In the genomic region with DNA sequence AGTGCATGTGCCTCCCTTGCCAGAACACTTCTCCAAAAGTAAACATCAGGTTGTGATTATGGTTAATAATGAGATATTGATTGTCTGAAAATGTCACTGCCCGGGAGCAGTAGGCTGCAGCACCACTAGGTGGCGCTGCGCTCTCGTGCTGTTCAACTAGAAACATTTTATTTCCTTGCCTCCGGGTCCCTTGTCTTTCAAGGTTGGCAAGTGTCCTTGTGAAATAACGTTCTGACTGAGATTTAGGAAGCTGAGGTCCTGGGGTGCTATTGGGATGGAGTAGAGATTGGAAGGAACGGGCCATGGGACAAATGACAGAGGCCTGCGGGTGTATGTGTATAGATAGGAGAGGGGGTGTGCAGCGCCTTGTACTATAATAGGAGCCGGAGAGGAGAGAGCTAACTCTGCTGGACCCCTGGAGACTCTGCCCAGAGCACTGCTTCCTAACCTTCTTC, we compare ENCODE assay signal across 9 mouse cellular contexts. TPM values are rescaled to one million over a fixed set of nuclear protein-coding genes. Genes with fewer than 3 reads are reported as not detected.
DNase-seq lines count a peak whose midpoint lies in the region; ATAC-seq and TF ChIP-seq lines count a peak whose summit lies in the region.
"Had no signal": no experiment of that assay in that cellular context is flagged by ENCODE, and none has a peak within 500 bp of the region (broad histone marks: within the 10 kb centered on the region; RNA-seq: fewer than 3 reads in every experiment).

No protein-coding gene starts in this region.

- no peaks in the 10 kb centered on the region; the same call in 1 of the 2 replicates for H3K36me3 ChIP-seq in ES-Bruce4 (ENCODE audit: control insufficient read depth, insufficient read depth, low read length, poor library complexity, severe bottlenecking)
- H3K36me3 ChIP-seq in heart, embryonic 14.5 days (ENCODE audit: control insufficient read depth, insufficient read depth, low read length), result peaks cover 10% of the 10 kb centered on the region
- H3K36me3 ChIP-seq in liver, postnatal 0 days (replicated peaks; ENCODE audit: insufficient read depth, low read length), result peaks cover 1% of the 10 kb centered on the region; the same call in 1 of the 2 replicates

- no peak for TF ChIP-seq EP300 in ES-Bruce4 (IDR thresholded peaks at IDR 0.05; ENCODE audit: insufficient read depth, low read depth, low read length)
- no peak for TF ChIP-seq EP300 in liver, postnatal 0 days (IDR thresholded peaks at IDR 0.05; ENCODE audit: low read depth)

- H3K27me3 ChIP-seq in ES-Bruce4 (ENCODE audit: control insufficient read depth, insufficient read depth, low read length, poor library complexity, severe bottlenecking), result no peaks in the 10 kb centered on the region
- H3K27me3 ChIP-seq in heart, embryonic 14.5 days (ENCODE audit: control insufficient read depth, insufficient read depth, low read length), result no peaks in the 10 kb centered on the region
- no peaks in the 10 kb centered on the region; the same call in 1 of the 2 replicates for H3K27me3 ChIP-seq in liver, postnatal 0 days (ENCODE audit: insufficient read depth, low read length)
- H3K27me3 ChIP-seq: limb, embryonic 12.5 days had no signal

- DNase-seq in adipocyte (ENCODE audit: low spot score), result peak; percentile 64
- peak; percentile 87 for DNase-seq in embryo, embryonic 10.5 days (ENCODE audit: low spot score)
- peak; percentile 75 for DNase-seq in kidney, postnatal 14 days
- DNase-seq in liver, postnatal 0 days, result peak; percentile 68
- DNase-seq in urinary bladder, postnatal 36 days (ENCODE audit: low spot score in 2 of 2), result no peak

- 10% methylated on average over 10 of the region's 10 CpGs for WGBS in heart, embryonic 14.5 days
- WGBS in liver, postnatal 0 days (ENCODE audit: insufficient replicate concordance), result 23% methylated on average over 10 of the region's 10 CpGs
- 9% methylated on average over 10 of the region's 10 CpGs for WGBS in olfactory bulb, adult 2 months

- no peak for ATAC-seq in heart, embryonic 14.5 days (ENCODE audit: insufficient number of reproducible peaks, insufficient read depth, low FRiP score, low read depth)
- no peak for ATAC-seq in liver, postnatal 0 days

- H3K4me2 ChIP-seq in heart, embryonic 14.5 days (ENCODE audit: low read length), result peak overlapping the region; percentile 56
- no peak overlapping the region for H3K4me2 ChIP-seq in liver, postnatal 0 days (ENCODE audit: low read depth, low read length)
- H3K4me2 ChIP-seq: limb, embryonic 12.5 days had no signal

- peak; percentile 92 for TF ChIP-seq CTCF in ES-Bruce4 (IDR thresholded peaks at IDR 0.05; ENCODE audit: low read depth, low read length)
- TF ChIP-seq CTCF in liver, postnatal 0 days (IDR thresholded peaks at IDR 0.05; ENCODE audit: low read depth), result peak; percentile 95
- TF ChIP-seq CTCF in olfactory bulb, adult 2 months (IDR thresholded peaks at IDR 0.05; ENCODE audit: insufficient read depth, low read depth, low read length), result peak; percentile 84

- no peak for TF ChIP-seq POLR2A in ES-Bruce4 (IDR thresholded peaks at IDR 0.05; ENCODE audit: insufficient read depth, low read length)
- TF ChIP-seq POLR2A in olfactory bulb, adult 2 months (IDR thresholded peaks at IDR 0.05; ENCODE audit: insufficient read depth, low read depth, low read length), result no peak

- H3K27ac ChIP-seq in ES-Bruce4 (ENCODE audit: insufficient read depth, low read length), result no peak overlapping the region
- peak overlapping the region in 1 of 2 experiments; percentile 73; a peak in 2 of 4 replicates for H3K27ac ChIP-seq in heart, embryonic 14.5 days (replicated peaks in 1 of 2; ENCODE audit: control insufficient read depth in 1 of 2, insufficient read depth in 1 of 2, low read depth in 2 of 2, low read length in 2 of 2)
- no peak overlapping the region for H3K27ac ChIP-seq in liver, postnatal 0 days (ENCODE audit: low read depth)
- H3K27ac ChIP-seq in olfactory bulb, adult 2 months (ENCODE audit: insufficient read depth, low read depth, low read length), result peak overlapping the region; percentile 61
- H3K27ac ChIP-seq: limb, embryonic 12.5 days had no signal

- H3K4me3 ChIP-seq in ES-Bruce4 (ENCODE audit: low read depth, low read length), result no peak overlapping the region
- peak overlapping the region; percentile 9 to 19; a peak in 3 of 4 replicates for H3K4me3 ChIP-seq in heart, embryonic 14.5 days (ENCODE audit: control insufficient read depth in 1 of 2, insufficient read depth in 1 of 2, low read depth in 1 of 2, low read length in 2 of 2)
- no peak overlapping the region for H3K4me3 ChIP-seq in liver, postnatal 0 days (ENCODE audit: low read depth, low read length)
- H3K4me3 ChIP-seq in olfactory bulb, adult 2 months (ENCODE audit: insufficient read depth, low read depth, low read length), result peak overlapping the region; percentile 25
- H3K4me3 ChIP-seq: limb, embryonic 12.5 days had no signal

- no peaks in the 10 kb centered on the region for H3K4me1 ChIP-seq in ES-Bruce4 (ENCODE audit: control insufficient read depth, insufficient read depth, low read length)
- peaks cover 23 to 26% of the 10 kb centered on the region in 2 experiments for H3K4me1 ChIP-seq in heart, embryonic 14.5 days (ENCODE audit: control insufficient read depth in 2 of 2, insufficient read depth in 2 of 2, low read length in 2 of 2)
- H3K4me1 ChIP-seq in liver, postnatal 0 days (ENCODE audit: insufficient read depth), result no peaks in the 10 kb centered on the region
- H3K4me1 ChIP-seq in olfactory bulb, adult 2 months (ENCODE audit: control insufficient read depth, insufficient read depth, low read length), result peaks cover 9% of the 10 kb centered on the region
- H3K4me1 ChIP-seq: limb, embryonic 12.5 days had no signal

- no peak overlapping the region for H3K9ac ChIP-seq in ES-Bruce4 (ENCODE audit: low read depth, poor library complexity, severe bottlenecking)
- H3K9ac ChIP-seq in heart, embryonic 14.5 days (ENCODE audit: low read length), result peak overlapping the region; percentile 52
- no peak overlapping the region for H3K9ac ChIP-seq in liver, postnatal 0 days (replicated peaks)
- H3K9ac ChIP-seq: limb, embryonic 12.5 days had no signal

- no peaks in the 10 kb centered on the region for H3K9me3 ChIP-seq in ES-Bruce4 (replicated peaks; ENCODE audit: control insufficient read depth, insufficient read depth, low read length, poor library complexity, severe bottlenecking)
- H3K9me3 ChIP-seq in heart, embryonic 14.5 days (ENCODE audit: control insufficient read depth, low read length), result no peaks in the 10 kb centered on the region
- H3K9me3 ChIP-seq in liver, postnatal 0 days (ENCODE audit: low read length), result no peaks in the 10 kb centered on the region
- H3K9me3 ChIP-seq: limb, embryonic 12.5 days had no signal

RNA-seq across cellular contexts. Expression of a gene that starts 12.1 kb away (rescaled TPM):
- polyA plus RNA-seq in ES-Bruce4 (2011; ENCODE audit: insufficient read depth, insufficient read length, low read depth, missing spikeins), result 67.9 and 107 TPM in 2 replicates
- polyA plus RNA-seq in heart, embryonic 14.5 days (2014; fragmentation: Nextera tagmentation; extraction: Ambion mirVana), result 95.0 and 97.4 TPM in 2 replicates
- polyA plus RNA-seq in liver, postnatal 0 days (2015; fragmentation: Nextera tagmentation; extraction: Ambion mirVana), result 28.7 and 29.3 TPM in 2 replicates
- polyA plus RNA-seq in olfactory bulb, adult 2 months (2012; ENCODE audit: insufficient read depth, insufficient read length, low replicate concordance, missing spikeins), result not detected in 2 replicates

Comparison
In these comparisons a context has a peak if more than half of its experiments do, and no peak if none do; other contexts are left out.
1. H3K4me3 ChIP-seq: peak in heart, embryonic 14.5 days (2 of 2) and olfactory bulb, adult 2 months (single experiment); none in ES-Bruce4 (single experiment) and liver, postnatal 0 days (single experiment).
2. DNase-seq: peak in adipocyte (single experiment), embryo, embryonic 10.5 days (single experiment), kidney, postnatal 14 days (single experiment) and liver, postnatal 0 days (single experiment); none in urinary bladder, postnatal 36 days (0 of 2).
3. RNA of a gene that starts 12.1 kb away (polyA plus RNA-seq): 67.9 to 107 TPM in ES-Bruce4, 95.0 to 97.4 TPM in heart, embryonic 14.5 days and 28.7 to 29.3 TPM in liver, postnatal 0 days; not detected in olfactory bulb, adult 2 months; every median in the first group is over 10 times any median in the second.
4. Peak in every context shown above with its lines, with median percentiles within 50 percentile points of each other: CTCF ChIP-seq.